Mouse (Mus musculus) liver, embryonic 14.5 days (tissue): ENCODE measurements around the gene Nudt17. TPM values are rescaled to one million over a fixed set of nuclear protein-coding genes. Genes with fewer than 3 reads are reported as not detected.
"Not testable (repeated sequence)": the region's sequence is repeated elsewhere in the genome, so short reads cannot be mapped to it uniquely, and the experiment has no call there.

ENCODE experiments used
- ATAC-seq: fragments of 200-750 bp; cut with Nextera tagmentation; 2 replicates; pipeline ENCODE4 v1.8.0; 2017; ENCODE audit warnings: moderate number of reproducible peaks, mild to moderate bottlenecking, moderate library complexity; ENCODE audit not compliant: insufficient read depth
- DNase-seq, 3 experiments: peaks; one replicate each; pipeline ENCODE4 v3.0.0-alpha.2; 2012 to 2013; ENCODE audit warnings: low read depth in 3 of 3, low spot score in 3 of 3
- H3K27ac ChIP-seq: fragments of 300-500 bp; sonication (generic); 2 replicates; pipeline ENCODE4 v1.5.1; 2014; ENCODE audit warnings: moderate library complexity, mild to moderate bottlenecking, control low read depth, inconsistent platforms
- H3K27me3 ChIP-seq: fragments of 300-500 bp; sonication (generic); 2 replicates; pipeline ENCODE4 v1.6.1; 2014; ENCODE audit warnings: mild to moderate bottlenecking, low read length, moderate library complexity; ENCODE audit not compliant: control insufficient read depth, insufficient read depth
- H3K36me3 ChIP-seq: fragments of 300-500 bp; sonication (generic); replicated peaks from 2 replicates; pipeline ENCODE4 v1.6.1; 2014; ENCODE audit warnings: low read depth; ENCODE audit not compliant: control insufficient read depth, insufficient read depth
- H3K4me1 ChIP-seq, 2 experiments: fragments of 200-500 bp in 1 of 2; fragments of 300-500 bp in 1 of 2; sonication (generic) in 1 of 2; replicated peaks; 2 replicates each; pipeline ENCODE4 v1.6.1; 2012 to 2014; ENCODE audit warnings: antibody characterized with exemption in 1 of 2, inconsistent platforms in 1 of 2, low read length in 1 of 2; ENCODE audit not compliant: control insufficient read depth in 2 of 2, insufficient read depth in 2 of 2
- H3K4me2 ChIP-seq: fragments of 300-500 bp; sonication (generic); 2 replicates; pipeline ENCODE4 v1.6.1; 2014; ENCODE audit warnings: low read depth, mild to moderate bottlenecking, control low read depth, moderate library complexity
- H3K4me3 ChIP-seq, 2 experiments: fragments of 200-500 bp in 1 of 2; fragments of 300-500 bp in 1 of 2; sonication (generic) in 1 of 2; 2 replicates each; pipeline ENCODE4 v1.5.1; 2012 to 2014; ENCODE audit warnings: low read depth in 2 of 2, low read length in 2 of 2, mild to moderate bottlenecking in 2 of 2, control low read depth in 1 of 2, inconsistent platforms in 1 of 2, moderate library complexity in 1 of 2; ENCODE audit not compliant: insufficient read depth in 1 of 2
- H3K9ac ChIP-seq: fragments of 300-500 bp; sonication (generic); replicated peaks from 2 replicates; pipeline ENCODE4 v1.6.1; 2014; ENCODE audit warnings: mild to moderate bottlenecking, control low read depth, moderate library complexity
- H3K9me3 ChIP-seq: fragments of 300-500 bp; sonication (generic); 2 replicates; pipeline ENCODE4 v1.6.1; 2016; ENCODE audit warnings: low read length, mixed read lengths; ENCODE audit not compliant: control insufficient read depth
- CTCF ChIP-seq: IDR thresholded peaks from 2 replicates; pipeline ENCODE4 v1.5.1; 2016; ENCODE audit warnings: antibody characterized with exemption, low read depth, control low read depth
- EP300 ChIP-seq: IDR thresholded peaks from 2 replicates; pipeline ENCODE4 v1.6.1; 2016; ENCODE audit warnings: antibody characterized with exemption, low read depth
- WGBS: fragments of 180-500 bp; shearing (Covaris S2); extraction: QIAGEN DNeasy Blood & Tissue Kit; methylation state at CpG from one replicate; pipeline ENCODE4 v1.1.7; 2014; ENCODE audit not compliant: insufficient replicate concordance; 5-methylcytosine and 5-hydroxymethylcytosine counted together
- polyA plus RNA-seq, 2 experiments: library from polyadenylated mRNA; depleted of rRNA in 1 of 2; stranded (reverse) in 1 of 2; unstranded in 1 of 2; fragments of >200 nt; fragmentation: Nextera tagmentation in 1 of 2; extraction: Ambion mirVana in 1 of 2; gene quantifications; 2 replicates each; pipeline versions ENCODE4 v1.2.1 to v1.2.3; 2012 to 2014

Nudt17 gene
- polyA plus RNA-seq, 2 experiments, result 0.65 to 1.4 TPM

DNA sequence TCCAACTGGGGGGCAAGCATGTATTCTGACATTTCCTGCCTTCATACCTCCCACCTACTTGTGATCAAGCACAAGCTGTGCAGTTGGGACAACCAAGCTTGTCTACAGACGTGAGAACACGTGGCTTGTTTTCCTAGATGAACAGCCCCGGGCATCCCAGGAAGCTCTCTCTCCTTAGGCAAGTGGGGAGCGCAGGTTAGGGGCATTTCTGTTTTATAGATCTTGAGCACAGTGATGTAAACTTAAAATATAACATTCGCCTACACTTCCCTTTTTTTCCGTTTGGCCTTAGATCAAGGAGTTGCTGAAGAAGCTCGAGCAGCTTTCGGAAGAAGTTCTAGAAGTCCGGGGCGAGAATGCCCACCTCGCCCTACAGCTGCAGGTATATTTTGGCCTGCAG is 19.5 kb downstream of the Nudt17 start:
- Histone ChIP-seq H3K4me2 (no peak overlapping the region), H3K4me3 (no peak overlapping the region), H3K27me3 (peaks cover 20% of the 10 kb centered on the region), H3K9ac (no peak overlapping the region), H3K9me3 (no peaks in the 10 kb centered on the region), H3K27ac (no peak overlapping the region), H3K4me1 (no peaks in the 10 kb centered on the region), H3K36me3 (no peaks in the 10 kb centered on the region)
- no peak for ATAC-seq
- no peak for TF ChIP-seq EP300
- TF ChIP-seq CTCF, result no peak
- no peak for DNase-seq
- WGBS, result 62% methylated on average over 11 of the region's 11 CpGs

DNA sequence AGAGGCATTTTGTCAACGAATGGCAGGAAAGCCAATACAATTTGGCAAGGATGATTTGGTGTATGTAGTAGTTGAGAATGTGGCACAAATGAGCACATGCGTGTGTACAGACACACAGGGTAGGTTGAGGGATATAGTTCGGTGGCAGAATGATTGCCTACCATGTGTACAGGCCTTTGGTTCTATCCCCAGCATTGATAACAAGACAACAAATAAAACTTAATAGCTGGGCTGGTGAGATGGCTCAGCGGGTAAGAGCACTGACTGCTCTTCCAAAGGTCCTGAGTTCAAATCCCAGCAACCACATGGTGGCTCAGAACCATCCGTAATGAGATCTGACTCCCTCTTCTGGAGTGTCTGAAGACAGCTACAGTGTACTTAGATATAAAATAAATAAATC is 22.3 kb downstream of the Nudt17 start:
- H3K4me3 ChIP-seq, H3K4me2 ChIP-seq, ATAC-seq, DNase-seq, H3K9me3 ChIP-seq, H3K27ac ChIP-seq, H3K36me3 ChIP-seq, H3K9ac ChIP-seq, H3K4me1 ChIP-seq: not testable (repeated sequence)
- H3K27me3 ChIP-seq, result peaks cover 23% of the 10 kb centered on the region
- WGBS, result 67% methylated on average over 5 of the region's 5 CpGs

DNA sequence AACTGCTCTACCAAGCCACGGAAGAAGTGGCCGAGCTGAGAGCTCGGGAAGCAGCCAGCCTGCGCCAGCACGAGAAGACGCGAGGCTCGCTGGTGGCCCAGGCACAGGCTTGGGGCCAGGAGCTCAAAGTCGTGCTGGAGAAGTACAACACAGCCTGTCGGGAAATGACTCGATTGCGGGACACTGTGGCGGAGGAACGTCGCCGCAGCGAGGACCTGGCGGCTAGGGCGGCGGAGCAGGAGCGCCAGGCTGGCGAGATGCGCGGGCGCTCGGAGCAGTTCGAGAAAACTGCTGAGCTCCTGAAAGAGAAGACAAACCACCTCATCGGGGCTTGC is 23.6 kb downstream of the Nudt17 start:
- Histone ChIP-seq H3K27ac (no peak overlapping the region), H3K4me3 (no peak overlapping the region), H3K4me1 (no peaks in the 10 kb centered on the region; a peak in 1 of 4 replicates), H3K9ac (no peak overlapping the region), H3K27me3 (peaks cover 23% of the 10 kb centered on the region), H3K4me2 (peak overlapping the region; percentile 11; the same call in 1 of the 2 replicates), H3K9me3 (no peaks in the 10 kb centered on the region), H3K36me3 (no peaks in the 10 kb centered on the region)
- ATAC-seq, result no peak
- DNase-seq, result no peak
- TF ChIP-seq EP300, result no peak
- TF ChIP-seq CTCF, result no peak
- 12% methylated on average over 28 of the region's 28 CpGs for WGBS

DNA sequence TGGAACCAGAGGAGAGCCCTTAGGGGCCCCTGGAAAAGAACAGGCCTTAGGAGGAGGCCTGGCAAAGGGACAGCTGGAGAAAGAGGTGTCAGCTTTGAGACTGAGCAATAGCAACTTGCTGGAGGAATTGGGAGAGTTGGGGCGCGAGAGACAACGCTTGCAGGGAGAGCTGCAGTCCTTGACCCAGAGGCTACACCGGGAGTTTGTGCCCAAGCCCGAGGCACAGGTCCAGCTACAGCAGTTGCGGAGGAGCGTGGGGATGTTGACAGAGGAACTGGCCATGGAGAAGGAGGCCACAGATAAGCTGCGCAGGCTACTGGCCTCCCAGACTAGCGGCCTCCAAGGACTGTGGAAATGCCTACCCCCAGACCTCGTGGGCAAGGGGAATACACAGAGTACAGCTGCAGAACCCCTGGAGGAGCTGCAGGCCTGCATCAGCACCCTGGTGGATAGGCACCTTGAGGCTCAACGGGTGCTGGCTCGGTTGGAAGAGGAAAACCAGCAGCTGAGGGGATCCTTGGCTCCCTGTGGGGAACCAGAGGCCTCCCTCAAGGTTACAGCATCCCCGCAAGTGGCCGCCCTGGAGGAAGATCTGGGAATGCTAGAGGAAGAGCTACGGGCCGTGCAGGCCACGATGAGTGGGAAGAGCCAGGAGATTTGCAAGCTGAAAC is 24.1 kb downstream of the Nudt17 start:
- no peak overlapping the region for H3K4me3 ChIP-seq
- no peak overlapping the region for H3K9ac ChIP-seq
- no peak overlapping the region for H3K27ac ChIP-seq
- peak overlapping the region; percentile 11; the same call in 1 of the 2 replicates for H3K4me2 ChIP-seq
- peaks cover 0 to 4% of the 10 kb centered on the region in 2 experiments; a peak in 2 of 4 replicates for H3K4me1 ChIP-seq
- 39% methylated on average over 17 of the region's 17 CpGs for WGBS
- no peak for TF ChIP-seq EP300
- TF ChIP-seq CTCF, result no peak
- peaks cover 23% of the 10 kb centered on the region for H3K27me3 ChIP-seq
- DNase-seq (no peak), ATAC-seq (no peak)
- H3K9me3 ChIP-seq, result no peaks in the 10 kb centered on the region
- H3K36me3 ChIP-seq, result no peaks in the 10 kb centered on the region

DNA sequence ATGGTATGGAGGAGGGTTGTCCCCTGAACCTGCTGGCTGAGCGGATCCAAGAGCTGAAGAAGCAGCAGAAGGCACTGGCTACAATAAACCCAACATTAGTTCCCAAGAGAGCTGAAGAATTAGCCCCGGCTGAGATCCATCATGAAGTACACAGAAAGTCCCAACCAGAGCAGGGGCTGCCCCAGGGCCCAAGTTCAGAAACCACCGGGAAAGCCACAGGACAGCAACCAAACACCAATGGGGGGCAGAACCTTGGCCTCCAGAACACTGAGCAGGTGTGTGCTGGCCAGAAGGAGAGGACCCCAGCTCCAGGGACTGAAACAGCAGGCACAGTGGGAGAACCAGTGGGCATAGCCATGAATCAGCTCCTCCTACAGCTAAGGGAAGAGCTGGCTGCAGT is 24.9 kb downstream of the Nudt17 start:
- WGBS, result 73% methylated on average over 3 of the region's 3 CpGs
- no peaks in the 10 kb centered on the region for H3K9me3 ChIP-seq
- peaks cover 0 to 6% of the 10 kb centered on the region in 2 experiments; a peak in 3 of 4 replicates for H3K4me1 ChIP-seq
- peaks cover 23% of the 10 kb centered on the region for H3K27me3 ChIP-seq
- no peaks in the 10 kb centered on the region for H3K36me3 ChIP-seq
- no peak for TF ChIP-seq CTCF
- TF ChIP-seq EP300, result no peak
- H3K27ac ChIP-seq, result no peak overlapping the region
- DNase-seq, result no peak
- ATAC-seq, result no peak
- H3K9ac ChIP-seq, result no peak overlapping the region
- no peak overlapping the region for H3K4me3 ChIP-seq
- no peak overlapping the region for H3K4me2 ChIP-seq
